Mouse (Mus musculus): ENCODE data around the gene Exoc3l.
"Not testable (repeated sequence)": the region's sequence is repeated elsewhere in the genome, so short reads cannot be mapped to it uniquely, and the experiment has no call there.

The Exoc3l gene

GRCm38 (mm10) chr8:105291802-105292201 lies 4.1 kb downstream of the Exoc3l start:
- not testable (repeated sequence) for DNase-seq (ENCODE audit: low read depth, low spot score)

DNA sequence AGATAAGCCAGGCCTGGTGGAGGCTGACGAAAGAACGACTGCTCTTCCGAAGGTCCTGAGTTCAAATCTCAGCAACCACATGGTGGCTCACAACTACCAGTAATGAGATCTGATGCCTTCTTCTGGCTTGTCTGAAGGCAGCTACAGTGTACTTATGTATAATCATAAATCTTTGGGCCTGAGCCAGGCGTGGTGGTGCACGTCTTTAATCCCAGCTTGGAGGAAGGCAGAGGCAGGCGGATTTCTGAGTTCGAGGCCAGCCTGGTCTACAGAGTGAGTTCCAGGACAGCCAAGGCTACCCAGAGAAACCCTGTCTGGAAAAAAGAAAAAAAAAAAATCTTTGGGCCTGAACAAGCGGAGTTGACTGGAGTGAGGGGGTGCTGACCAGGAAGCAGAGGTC lies 4.5 kb downstream of the Exoc3l start:
- not testable (repeated sequence) for DNase-seq (ENCODE audit: low read depth, low spot score)

- no peak for DNase-seq (ENCODE audit: low read depth, low spot score)
Measured at GRCm38 (mm10) chr8:105290554-105291314, 5.2 kb downstream of the Exoc3l start.

- no peak for DNase-seq (ENCODE audit: low read depth, low spot score)
Measured at GRCm38 (mm10) chr8:105289805-105290460, 6.0 kb downstream of the Exoc3l start, which contains the start of gene 4931428F04Rik. TSS of gene 4931428F04Rik (minus strand) at chr8:105289864.

DNA sequence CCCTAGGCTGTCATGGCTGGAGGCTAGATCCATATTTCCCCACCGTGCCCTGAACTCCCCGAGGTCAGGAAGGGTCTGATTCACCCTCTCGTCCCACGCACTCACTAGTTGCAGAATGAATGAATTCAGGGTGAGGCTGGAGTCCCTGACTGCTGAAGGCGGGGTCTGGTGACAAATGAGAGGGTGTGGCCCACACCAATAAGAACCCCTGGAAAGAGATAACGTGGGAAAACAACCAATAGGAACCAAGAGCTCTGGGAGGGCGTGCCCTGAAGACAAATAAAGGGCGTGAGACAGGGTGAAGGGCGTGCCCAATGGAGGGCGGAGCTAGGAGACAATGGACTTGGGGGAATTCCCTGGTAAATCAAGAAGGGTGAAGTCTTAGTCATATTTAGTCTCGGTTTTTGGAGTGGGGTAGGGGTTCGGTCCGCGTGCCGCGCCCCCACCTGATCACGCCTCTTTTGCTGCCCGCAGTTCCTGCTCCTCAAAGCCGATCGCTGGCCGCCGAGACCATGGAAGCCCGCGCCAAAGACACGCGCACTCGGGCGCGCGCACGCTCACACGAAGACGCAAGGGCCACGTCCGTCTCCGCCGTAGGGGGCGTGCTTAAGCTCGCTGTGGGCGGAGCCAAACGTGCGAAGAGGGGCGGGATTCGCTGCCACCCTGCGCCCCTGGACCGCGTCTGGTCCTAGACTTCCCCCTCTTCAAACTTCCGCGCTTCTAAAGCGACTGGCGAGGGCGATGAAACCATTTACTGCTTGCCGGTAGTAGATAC lies 6.8 kb downstream of the Exoc3l start:
- DNase-seq (ENCODE audit: low read depth, low spot score) = peak; percentile 94

- DNase-seq (ENCODE audit: low read depth, low spot score) = no peak
Measured at GRCm38 (mm10) chr8:105288231-105288630, 7.7 kb downstream of the Exoc3l start.

GRCm38 (mm10) chr8:105286907-105287306 lies 9.0 kb downstream of the Exoc3l start:
- no peak for DNase-seq (ENCODE audit: low read depth, low spot score)

DNA sequence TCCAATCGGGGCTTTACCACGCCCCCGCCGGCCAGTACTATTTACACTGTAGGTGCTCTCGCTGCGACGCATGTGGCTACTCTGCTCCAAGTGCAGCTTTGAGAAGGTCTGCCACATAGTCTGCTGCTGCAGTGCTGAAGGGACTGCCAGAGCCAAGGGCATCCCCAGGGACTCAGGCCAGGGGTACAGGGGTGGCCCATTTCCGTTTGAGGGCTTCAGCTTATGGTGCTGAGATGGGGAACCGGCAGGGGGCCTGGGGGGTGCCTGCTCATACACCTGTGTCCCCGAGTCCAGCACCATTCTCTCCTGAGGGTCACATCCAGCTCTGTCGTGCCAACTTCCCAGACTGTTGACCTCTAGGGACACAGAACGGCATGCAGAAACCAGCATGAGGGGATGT lies 10.4 kb downstream of the Exoc3l start:
- no peak for DNase-seq (ENCODE audit: low read depth, low spot score)

DNA sequence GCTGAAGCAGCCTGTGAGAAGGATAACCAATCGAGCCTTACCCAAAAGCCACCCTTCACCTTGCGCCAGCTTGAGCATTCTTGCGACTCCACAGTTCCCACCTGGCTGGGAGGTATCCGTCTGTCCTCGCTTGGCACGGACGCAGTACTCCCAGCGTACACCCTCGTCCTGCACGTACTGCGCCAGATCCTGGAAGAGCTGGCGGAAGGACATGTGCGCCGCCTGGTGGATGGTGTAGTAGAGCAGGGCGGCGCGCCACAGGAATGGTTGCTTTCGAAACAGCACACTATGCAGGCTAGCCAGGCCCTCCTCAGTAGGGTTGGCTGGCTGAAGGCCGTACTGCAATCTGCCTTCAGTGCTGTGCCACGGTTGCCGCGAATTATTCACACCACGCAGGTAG lies 12.8 kb downstream of the Exoc3l start:
- DNase-seq (ENCODE audit: low read depth, low spot score) = no peak

DNA sequence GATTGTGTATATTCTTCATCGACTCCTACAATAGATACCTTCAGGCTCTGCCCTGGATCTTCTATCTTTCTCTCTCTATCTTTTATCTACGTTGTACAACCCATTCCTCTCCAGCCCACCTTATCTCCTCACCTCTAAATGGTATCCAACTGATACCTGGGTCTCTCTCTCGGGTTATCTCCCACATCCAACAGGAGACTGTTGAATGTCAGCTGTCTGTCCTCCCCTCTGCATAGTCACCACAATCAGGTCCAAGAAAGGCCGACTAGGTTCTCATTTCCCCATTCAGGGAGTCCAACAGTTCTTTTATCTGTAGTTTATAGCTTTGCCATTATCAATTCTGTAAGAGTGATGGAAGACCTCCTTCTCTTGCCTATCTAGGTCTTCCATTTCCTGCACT lies 13.7 kb downstream of the Exoc3l start:
- no peak for DNase-seq (ENCODE audit: low read depth, low spot score)

DNA sequence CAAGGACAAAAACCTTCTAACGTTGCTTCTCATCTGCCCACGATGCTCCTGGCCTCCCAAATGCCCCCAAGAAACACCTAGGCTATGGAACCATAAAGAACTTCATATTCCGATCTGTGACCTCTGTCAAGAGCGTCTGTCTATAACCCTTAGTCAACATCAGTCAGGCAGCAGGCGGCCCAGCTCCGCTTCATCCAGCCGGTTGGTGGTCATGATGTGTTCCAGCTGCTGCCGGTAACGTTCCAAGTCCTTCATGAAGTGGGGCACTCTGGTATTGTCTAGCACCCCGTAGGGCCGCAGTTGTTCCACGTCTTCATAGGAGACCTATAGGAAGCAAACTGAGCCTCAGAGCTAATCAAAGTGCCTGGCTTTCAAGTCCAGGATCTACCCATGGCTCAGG lies 14.1 kb downstream of the Exoc3l start:
- no peak for DNase-seq (ENCODE audit: low read depth, low spot score)

- DNase-seq (ENCODE audit: low read depth, low spot score) = no peak
Measured at GRCm38 (mm10) chr8:105280567-105280966, 15.3 kb downstream of the Exoc3l start.

DNA sequence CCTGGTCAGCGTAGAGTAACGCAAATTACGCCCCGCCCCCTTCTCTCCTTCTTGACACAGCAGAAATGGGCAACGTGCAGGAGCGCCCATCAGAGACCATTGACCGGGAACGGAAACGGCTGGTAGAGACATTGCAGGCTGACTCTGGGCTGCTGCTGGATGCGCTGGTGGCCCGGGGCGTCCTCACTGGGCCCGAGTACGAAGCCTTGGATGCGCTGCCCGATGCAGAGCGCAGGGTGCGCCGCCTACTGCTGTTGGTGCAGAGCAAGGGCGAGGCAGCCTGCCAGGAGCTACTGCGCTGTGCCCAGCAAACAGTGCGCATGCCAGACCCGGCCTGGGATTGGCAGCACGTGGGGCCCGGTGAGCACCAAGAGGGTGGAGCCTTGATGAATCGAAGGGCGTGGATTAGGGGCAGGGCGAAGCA lies 17.0 kb downstream of the Exoc3l start:
- DNase-seq (ENCODE audit: low read depth, low spot score) = no peak

DNA sequence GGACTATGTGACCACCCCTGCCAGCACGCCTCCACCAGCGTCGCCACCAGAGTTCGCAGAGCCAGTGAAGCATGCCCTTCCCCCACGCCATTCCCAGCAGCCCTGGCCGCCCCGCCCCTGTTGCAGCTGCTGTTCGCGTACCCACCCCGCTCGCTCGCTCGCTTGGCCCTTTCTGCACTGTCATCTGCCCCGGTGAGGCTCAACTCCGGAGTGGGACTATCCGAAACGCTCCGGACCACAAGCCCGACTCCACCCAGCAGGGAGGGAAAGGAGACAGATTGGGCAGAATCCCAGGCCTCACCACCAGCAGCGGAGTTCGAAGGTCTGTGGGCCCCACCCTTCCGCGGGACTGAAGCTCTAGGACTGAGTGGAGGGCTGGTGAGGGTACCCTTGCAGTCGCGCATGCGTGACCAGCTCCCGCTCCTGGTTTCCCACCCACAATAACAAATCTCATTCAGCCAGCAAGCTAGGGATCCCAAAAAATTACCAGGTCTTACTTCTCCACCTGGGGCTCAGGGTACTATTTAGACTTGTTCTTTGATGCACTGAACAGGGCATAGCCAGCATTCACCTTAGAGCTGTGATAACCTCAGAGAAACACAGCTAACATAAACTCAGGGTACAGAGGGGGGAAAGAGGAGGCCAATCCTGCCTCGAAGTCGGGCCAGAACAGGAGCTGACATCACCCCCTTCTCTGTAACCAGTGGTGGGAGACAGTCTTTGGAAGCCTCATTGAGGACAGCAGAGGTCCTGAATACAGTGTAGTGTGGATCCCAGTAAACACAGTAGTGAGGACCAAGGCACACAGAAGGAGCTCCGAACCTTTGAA lies 19.4 kb downstream of the Exoc3l start:
- no peak for DNase-seq (ENCODE audit: low read depth, low spot score)

- DNase-seq (ENCODE audit: low read depth, low spot score) = no peak
Measured at GRCm38 (mm10) chr8:105275840-105276239, 20.1 kb downstream of the Exoc3l start, which contains the start of gene Nol3. TSS of gene Nol3 (plus strand) at chr8:105276140.

DNA sequence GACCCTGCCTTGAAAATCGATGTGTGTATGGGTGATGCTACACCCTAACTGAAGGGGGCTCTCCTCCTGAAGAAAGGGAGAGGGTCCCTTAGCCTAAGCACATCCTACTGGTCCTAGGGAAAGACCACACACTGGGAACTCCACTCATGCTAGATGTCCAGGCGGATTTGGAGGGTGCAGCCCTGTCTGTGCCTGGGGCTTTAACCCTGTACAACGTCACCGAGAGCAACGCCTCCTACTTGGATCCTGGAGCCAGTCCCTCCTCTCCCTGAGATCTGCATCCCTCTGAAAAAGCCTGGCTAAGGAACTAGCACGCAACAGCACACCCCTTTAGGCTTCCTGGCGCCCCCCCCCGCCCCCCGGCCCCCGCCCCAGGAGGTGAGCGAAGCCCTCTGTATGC lies 20.5 kb downstream of the Exoc3l start:
- no peak for DNase-seq (ENCODE audit: low read depth, low spot score)

DNA sequence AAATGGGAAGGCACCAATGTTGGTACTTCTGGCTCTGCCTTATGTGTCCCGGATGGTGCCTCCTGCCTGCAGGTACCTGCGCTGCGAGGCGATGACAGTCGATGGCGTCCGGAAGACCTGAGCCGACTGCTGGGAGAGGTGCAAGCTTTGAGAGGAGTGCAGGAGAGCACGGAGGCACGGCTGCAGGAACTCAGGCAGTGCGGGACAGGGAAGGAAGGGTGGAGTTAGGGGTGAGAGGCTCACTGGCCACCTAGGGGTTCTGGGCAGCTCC lies 25.1 kb downstream of the Exoc3l start:
- DNase-seq (ENCODE audit: low read depth, low spot score) = no peak

DNA sequence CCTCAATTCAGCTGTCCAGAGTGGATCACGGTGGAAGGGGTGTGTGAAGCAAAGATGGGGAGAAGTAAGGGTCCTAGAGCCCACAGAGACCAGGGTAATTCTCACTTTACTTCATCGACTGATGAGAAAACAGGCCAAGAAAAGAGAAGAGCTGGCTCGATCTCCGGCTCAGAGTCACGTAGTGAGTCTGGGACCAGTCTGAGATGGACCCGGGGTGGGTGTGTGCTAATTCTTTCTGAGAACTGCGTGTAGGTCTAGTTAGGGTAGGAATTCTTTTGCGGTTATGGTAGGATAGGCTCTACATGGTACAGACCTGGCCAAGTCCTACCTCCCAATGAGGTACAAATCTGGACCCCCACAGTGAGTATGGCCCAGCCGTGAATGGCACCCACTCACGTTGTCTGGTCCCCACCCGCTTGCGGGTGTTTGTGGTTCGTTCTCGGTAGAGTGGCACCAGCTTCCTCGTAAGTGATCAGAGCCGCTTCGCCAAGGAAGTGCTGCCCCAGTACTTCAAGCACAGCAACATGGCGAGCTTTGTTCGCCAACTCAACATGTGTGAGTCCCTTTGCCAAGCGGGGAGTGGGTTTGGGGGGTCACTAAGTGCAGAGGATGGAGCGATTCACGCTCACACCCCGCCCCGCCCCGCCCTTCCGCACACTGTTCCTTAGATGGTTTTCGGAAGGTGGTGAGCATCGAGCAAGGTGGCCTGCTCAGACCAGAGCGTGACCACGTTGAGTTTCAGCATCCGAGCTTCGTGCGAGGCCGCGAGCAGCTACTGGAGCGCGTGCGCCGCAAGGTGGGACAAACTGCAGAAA lies 25.6 kb downstream of the Exoc3l start:
- DNase-seq (ENCODE audit: low read depth, low spot score) = no peak

- DNase-seq (ENCODE audit: low read depth, low spot score) = no peak
Measured at GRCm38 (mm10) chr8:105269461-105269947, 26.4 kb downstream of the Exoc3l start, which contains the start of gene Hsf4. TSS of gene Hsf4 (plus strand) at chr8:105269801.

DNA sequence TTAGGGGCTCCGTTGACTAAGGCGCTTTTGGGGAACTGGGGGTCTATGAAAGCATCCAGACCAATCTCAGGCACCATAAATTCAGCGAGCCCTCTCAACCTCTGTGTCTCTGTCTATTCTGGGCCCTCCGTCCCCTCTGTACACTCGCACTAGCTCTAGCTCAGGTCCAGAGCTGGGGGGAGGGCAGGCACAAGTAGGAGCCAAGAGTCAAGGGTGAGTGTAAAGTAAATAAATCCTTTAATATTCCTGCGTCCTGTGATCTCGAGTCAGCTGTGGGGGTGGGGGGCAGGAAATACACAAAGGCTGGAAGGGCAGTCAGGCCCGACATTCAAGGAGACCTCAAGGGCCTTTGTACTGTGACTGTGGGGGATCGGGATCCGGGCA lies 26.8 kb downstream of the Exoc3l start:
- DNase-seq (ENCODE audit: low read depth, low spot score) = no peak

All from brain, embryonic 18.5 days (tissue).